Mouse (Mus musculus) fat pad, adult 2 months (tissue): ENCODE measurements at regions not wholly inside any gene's neighbourhood (a gene's known extent, or its start where the extent isn't known, plus 50 kb on each side); places are given as distances from the start of the nearest gene placed in this dataset.

Source experiments
- DNase-seq: peaks from one replicate; pipeline ENCODE4 v3.0.0-alpha.2; 2011; ENCODE audit warnings: low read depth, low spot score; ENCODE audit errors: extremely low read depth

DNA sequence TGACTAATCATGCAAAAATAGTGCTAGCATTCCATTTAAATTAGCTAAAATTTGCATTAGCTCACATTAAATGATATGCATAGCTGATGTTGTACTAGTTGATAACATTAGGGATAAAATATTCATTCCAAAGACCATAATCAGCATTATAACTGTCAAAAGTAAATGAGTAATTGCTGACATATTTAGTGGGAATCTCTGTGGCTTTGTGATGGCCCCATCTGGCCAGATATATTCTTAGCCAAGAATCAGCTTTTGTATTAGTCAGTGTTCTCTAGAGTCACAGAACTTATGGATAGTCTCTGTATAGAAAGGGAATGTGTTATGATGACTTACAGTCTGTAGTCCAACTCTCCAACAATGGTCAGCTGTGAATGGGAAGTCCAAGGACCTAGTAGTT lies 171.2 kb downstream of the Gria2 start:
- no peak for DNase-seq

DNA sequence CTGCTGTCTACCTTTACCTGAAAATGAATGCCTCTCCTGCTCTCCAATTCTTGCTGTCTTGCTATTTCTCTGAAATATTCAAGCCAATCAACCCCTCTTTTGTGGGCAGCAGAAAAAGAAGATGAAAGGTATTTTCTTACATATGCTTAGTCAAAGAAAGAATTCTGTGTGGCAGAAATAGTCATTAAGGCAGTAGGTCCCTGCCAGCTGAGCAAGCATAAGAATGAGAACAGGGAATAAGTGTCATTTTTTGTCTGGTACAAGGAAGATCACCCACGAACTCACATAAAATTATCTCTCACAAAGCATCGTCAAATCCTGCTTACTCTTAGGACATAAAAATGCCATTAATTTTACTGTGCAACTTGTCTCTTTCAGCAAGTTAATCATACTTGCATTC lies 192.2 kb downstream of the Gria2 start:
- DNase-seq = no peak

DNA sequence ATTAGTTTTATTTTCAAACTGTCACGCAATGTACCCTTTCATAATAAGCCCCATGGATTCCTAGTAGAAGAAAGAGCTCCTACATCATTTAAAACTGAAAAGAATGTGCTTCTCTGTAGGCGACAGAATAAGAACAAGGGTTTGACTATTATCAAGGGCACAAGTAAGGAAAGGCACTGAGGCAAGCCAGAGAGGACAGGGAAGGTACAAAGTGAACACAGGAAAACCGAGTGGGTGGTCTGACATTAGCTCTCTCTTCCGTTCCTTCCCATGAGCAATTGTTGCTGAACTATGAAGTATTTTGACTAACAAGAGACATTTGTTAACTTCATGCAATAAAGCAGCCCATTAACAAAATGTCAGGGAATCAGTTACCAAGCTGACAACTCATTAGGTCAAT lies 194.2 kb downstream of the Gria2 start:
- DNase-seq = no peak

DNA sequence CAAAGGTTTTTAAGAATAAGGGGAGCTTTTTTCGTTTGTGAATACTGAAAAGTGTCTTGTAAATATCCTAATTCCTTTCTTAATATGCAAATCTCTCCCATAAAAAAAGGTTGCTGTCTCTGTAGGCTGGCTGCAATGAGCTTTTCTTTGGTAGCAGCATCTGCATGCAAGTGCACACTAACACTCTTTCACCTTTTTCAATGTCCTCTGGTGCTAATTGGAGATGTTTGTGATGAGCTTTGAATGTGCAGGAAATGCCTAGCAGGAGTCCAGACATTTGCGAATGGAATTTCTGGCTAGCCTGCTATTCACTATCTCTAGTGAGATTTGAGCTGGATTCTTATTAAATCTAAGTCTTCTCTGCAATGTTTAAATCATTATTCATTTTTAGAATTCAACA lies 194.8 kb downstream of the Gria2 start:
- no peak for DNase-seq

DNA sequence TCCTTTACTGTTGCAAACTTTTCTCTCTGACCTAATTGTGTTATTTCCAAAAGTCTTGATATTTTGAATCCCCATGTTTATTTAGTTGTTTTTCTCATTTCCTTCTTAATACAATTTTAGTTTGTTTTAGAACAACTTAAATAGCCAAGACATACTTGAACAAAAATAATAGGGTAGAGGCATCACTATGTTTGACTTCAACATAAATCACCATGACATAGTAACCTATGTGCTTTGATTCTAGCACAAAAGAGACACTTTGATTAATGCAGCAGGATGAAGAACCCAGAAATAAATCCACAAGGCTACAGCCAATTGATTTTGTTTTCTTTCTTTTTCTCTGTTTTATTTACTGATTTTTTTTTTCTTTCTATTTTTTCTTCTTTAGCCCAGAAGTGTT lies 205.1 kb downstream of the Gria2 start:
- DNase-seq = no peak

DNA sequence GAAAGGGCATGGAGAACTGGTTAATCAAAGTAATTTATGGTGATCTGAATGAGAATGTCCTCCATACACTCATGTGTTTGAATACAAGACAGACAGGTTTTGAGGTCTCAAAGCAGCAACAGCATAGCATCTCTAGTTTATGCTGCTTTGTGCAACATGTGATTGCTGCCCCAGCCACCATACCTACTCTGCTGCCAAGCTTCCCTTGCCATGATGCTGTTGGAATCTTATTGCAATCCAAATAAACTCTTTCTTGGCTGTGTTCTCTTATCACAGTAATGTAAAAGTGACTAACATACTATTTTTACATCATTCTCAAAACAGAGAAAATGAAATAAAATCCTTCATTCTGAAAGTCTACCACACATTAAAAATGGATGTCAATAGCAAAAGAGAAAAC lies 235.1 kb downstream of the Gria2 start:
- DNase-seq = no peak

DNA sequence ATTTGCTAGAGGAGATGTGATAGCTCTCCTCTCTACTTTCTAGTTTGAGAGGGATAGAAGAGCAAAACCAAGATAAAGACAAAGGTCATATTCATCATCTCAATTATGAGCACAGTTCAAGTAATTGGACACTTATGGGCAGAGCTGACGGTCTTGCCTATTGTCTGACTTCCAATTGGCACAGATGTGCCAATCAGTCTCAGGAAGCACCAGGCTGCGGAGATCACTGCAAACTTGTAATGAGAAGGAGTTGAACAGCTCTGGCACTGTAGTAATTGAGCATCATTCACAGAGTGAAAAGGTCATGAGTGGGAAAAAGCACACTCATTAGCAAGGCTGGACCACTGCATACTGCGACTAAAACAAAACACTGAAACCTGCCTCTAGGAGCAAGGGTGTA lies 236.4 kb downstream of the Gria2 start:
- no peak for DNase-seq

DNA sequence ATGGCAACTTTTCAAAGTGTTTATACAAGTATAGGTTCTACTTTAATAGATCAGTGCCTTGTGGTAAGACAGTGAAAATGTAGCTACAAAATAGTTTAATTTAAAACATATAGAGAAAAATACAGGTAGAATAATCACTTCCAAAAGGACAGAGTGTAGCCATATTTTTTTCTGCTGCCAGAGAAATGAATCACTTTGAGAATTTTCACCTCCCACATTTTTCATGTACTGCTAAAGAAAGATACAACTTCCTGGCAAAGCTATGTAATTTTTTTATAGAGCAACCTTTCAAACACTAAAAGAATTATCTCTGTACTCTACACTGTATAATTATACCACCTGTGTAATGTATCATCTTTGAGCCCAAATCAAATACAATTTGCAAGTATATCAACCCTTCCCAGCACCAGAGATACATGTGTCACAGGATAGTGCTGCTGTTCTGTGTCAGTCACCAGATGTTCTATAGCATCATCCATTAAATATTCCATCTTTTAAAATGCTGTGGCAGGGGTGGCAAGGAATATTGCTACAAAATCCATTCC lies 256.4 kb downstream of the Gria2 start:
- DNase-seq = no peak

DNA sequence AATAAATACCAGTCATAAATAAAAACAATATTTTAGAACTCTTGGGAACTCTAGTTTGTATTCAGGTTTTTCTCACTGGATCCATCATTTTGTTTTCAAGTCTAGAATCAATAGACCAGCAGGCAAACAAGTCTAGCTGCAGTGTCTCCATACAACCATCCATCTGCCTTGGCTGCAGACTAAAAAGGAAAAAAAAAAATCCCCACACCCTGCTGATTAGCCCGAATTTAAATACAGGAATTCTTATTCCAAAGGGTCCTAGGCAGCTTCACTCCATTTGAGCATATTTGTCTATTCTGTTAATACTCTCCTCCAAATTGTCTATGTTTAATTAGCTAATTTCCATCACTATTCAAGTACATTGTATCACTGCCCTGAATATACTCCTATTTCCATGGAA lies 258.9 kb downstream of the Gria2 start:
- no peak for DNase-seq

DNA sequence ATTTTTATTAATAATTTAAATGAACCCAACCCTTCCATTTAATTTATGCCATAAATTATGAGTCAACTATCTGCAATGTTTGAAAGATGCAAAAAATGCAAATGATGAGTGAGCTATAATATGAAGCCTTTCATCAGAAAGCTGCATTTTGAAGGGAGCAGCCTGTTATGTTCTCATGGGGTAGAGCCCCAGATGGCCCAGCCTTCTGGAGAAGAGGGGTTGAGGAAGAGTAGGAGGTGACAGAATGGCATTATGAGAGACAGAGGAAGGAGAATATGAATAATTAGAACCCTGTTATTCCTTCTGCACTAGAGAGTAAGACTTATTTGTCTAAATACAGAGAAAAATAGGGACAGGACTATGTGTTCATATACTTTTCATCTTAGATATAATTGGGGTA lies 261.3 kb downstream of the Gria2 start:
- DNase-seq = no peak

DNA sequence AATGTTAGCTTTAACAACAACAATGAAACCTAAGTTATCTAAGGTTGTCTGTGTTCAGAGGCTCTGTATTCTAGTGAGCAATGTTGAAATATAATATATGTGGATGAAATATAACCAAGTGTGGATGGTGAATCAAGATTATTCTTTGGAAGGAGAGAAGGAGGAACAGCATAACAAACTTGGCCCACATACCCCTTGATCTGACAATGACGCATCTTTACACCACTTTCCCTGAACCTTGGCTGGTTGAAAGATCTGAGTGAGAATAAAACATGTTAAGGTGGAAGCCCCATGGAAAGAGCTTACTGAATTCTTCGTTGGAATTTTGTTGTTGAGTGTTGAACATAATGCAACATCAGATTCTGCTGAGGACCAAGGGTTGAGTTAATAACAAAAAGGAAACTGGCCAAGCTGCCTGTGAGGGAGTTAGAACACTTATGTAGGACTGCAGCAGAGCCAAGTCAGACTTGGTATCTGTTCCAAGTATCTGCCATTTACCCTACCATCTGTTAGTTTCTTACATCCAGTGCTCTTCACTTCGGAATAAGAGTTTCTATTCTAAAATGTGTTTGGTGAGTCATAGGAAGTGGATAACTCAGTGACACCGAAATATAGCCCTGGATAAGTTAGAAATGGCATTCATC lies 268.8 kb downstream of the Gria2 start:
- no peak for DNase-seq

DNA sequence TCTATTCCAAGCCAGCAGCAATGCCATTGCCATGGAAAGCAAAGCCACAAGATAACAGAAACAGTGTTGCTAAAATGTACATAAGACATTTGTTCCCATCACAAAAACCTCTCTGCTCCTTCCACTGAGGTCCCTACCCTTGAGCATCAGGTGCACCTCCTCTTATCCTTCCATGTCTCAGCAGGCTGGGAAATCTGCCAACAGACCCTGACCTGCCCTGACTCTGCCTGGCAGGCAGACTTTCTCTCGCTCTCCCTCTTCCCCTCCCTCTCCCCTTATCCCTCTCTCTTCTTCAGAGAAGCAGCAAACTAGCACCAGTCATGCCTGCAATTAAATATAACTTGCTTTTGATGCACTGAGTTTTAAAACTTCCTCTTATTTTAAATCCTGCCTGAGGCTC lies 288.6 kb downstream of the Gria2 start:
- DNase-seq = no peak

DNA sequence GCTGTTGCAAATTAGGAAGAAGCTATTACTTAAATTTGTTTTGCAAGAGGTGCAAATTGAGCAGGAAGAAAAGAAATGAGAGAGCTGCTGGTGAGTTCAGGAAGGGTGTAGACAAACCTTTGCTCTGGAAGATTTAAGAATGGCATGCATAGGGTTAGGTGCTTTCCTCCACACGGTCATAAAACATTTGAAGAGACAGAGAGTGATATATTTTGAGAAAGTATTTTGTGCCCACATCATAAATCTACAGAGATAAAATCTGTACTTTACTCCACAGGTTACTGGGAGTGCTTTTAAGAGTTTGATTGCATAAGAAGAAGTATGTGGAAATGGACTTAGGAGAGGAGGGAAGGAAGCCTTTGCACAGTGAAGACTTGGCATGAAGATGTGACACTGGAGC lies 293.4 kb downstream of the Gria2 start:
- peak; percentile 84 for DNase-seq

DNA sequence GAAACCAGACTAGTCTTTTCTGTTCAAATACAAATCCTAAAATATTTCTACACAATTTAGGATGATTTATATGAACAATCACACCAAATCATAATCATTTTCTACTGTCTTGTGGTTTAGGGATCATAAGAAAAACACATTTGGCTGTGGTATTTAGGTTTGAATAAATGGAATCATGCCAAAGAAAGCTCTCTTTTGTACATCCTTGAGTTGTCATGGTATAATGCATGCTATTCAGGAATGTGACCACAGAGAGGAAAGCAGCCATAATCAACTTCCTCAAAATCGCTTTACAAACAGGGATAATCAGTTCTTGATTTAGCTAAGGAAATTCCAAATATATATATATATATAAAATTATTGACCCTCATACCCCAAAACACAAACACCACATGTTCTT lies 295.9 kb downstream of the Gria2 start:
- no peak for DNase-seq

DNA sequence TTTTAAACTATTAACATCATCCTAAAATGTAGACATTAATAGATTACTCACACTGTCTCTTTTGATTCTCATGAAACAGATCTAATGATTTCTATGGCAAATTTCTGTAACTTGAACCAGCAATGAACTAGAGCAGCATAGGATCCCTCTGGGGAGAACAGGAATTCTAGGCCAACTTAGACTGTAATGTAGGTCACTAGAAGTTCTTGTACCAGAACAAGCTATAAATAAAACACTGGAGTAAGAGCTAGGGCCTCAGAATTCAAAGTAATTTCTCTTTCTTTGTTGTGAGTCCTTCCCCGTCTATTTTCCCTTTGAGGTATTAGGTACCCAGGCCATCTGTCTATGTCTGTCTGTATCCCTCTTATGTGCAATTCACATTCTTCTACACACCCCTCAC lies 301.5 kb downstream of the Gria2 start:
- no peak for DNase-seq

DNA sequence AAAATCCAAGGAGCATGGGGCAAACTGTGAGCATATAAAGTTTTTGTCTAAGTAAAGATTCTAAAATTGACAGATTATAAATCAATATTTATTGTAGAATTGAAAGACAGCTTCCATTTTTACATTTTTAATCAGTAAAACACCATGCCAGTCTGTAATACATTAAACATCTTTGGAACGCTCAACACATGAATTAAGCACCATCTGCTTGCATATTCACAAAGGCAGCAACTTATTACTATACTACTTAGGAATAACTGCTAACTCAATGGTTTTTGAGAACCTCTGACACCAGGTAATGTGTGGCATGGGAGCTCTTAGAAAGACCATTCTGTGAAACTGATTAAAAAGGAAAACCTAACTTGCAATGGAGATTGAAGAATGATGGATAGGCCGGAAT lies 306.1 kb downstream of the Gria2 start:
- DNase-seq = no peak

DNA sequence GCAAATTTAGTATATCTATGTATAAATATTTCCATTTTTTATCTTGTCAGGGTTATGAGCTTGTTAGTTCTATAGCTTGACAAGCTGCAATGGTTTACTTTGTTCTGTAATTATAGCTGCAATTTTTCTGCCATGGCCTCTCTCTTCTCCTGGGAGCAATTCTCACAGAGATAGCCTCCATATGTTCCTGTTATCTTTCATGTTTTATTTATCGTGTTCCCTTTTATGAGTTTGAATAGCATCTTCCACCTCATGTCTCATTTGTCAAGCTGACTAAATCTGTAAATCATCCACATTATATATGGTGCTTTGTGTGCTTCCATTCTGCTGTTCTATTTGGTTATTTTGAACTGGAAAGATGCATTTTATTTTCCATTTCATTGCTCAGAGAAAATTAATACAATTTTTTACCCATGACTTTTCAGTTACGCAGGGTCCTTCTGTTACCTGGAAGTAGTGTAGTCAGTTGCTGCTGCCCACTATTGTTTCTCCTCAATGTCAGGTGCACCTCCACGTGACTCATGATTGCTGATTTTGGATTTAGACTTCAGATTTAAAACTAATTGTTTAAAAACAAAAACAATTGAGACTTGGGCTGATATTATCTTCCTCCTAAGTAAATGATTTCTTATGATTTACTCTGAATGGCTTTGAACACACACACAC lies 318.3 kb downstream of the Gria2 start:
- DNase-seq = no peak

DNA sequence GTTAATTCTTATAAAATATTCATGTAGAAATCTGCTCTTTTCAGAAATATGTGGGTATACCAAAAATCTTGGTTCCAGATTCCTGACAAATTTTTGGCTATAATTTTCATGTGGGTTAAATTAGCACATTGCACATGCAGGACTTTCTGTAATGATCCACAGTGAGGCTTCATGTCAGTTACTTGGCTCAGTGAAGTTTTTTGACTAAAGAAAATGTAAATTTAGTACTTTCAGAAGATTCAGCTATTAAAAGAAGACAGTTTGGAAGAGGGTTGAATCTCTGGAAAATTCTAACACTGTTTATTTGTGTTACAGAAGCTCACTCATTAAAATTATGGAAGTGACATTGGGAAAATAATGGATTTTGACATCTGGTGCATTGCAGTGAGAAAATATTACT lies 324.0 kb downstream of the Gria2 start:
- DNase-seq = no peak

DNA sequence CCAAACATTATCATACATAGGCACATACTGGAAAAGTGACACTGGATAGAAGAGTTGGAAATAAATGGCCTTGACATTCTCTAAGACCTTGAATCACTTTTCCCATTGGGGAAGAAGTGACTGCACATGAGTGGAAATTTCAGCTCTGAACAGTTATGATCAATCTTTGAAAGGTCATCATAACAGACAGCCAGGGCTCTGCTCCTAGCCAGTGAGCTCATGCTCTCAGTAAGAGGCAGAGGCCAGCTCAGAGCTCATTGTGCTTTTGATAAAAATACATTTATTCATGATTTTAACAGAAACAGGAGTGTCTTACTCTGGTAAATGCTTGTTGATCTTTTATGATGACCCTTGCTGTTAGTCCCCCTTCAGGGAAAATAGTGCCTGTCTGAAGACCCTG lies 328.9 kb downstream of the Gria2 start:
- DNase-seq = no peak
